Mouse (Mus musculus): ENCODE results near the gene St8sia1. TPM values are rescaled to one million over a fixed set of nuclear protein-coding genes. Genes with fewer than 3 reads are reported as not detected.

St8sia1 gene
- polyA plus RNA-seq, 1 experiment from 2014 or later = 2.3 TPM

DNA sequence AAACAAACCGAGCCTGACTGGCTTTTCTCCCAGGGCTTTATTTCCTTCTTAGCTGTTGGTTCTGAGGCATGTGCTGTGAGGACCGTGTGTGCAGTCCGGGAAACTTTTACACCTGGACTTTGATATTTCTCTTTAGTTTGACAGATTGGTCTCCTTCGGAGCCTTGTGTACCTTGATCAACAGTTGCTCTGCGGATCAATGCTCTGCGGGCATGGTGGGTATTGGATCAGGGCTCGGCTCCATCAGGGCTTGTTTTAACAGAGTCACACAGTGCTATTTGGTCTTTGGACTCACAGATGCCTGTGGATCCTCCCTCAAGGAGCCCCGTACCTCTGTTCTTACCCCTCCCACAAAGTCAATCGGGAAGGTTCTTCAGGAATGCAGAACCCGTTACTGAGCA, 150.2 kb downstream of the St8sia1 start:
- Histone ChIP-seq H3K9ac (ENCODE audit: low read depth, low read length) (no peak overlapping the region), H3K36me3 (ENCODE audit: insufficient read depth, low read length) (no peaks in the 10 kb centered on the region), H3K9me3 (replicated peaks; ENCODE audit: low read length) (no peaks in the 10 kb centered on the region), H3K4me1 (replicated peaks; ENCODE audit: insufficient read depth, low read length) (no peaks in the 10 kb centered on the region), H3K4me2 (ENCODE audit: low read length) (peak overlapping the region; percentile 54), H3K27ac (no peak overlapping the region), H3K4me3 (replicated peaks; ENCODE audit: low read depth, low read length) (peak overlapping the region; percentile 33), H3K27me3 (ENCODE audit: insufficient read depth, low read length) (no peaks in the 10 kb centered on the region)
- 46% methylated on average over 10 of the region's 10 CpGs for WGBS
- ATAC-seq (replicated peaks; ENCODE audit: low FRiP score, low read depth) (0 out of 2 replicates have a peak, but pooled peaks have one; percentile 41), DNase-seq (ENCODE audit: low spot score) (no peak)
- TF ChIP-seq CTCF (IDR thresholded peaks at IDR 0.05; ENCODE audit: low read depth) = no peak

DNA sequence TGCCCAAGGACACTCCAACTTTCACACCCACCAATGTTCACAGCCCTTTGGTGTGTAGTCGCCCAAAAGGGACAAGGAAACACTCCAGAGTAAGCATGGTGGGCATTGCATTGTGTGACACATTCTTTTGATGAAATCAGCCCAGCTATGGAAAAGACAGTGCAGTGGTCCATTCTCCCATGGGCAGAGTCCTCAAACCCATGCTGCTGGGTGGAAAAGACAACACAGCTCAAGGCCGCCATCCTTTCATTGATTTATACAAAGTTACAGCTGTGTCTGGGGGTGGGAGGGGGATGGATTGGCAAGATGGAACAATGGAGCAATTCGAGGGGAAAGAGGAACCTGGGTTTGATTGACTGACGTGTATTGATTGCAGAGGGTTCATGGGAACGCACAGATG, 151.3 kb downstream of the St8sia1 start:
- Histone ChIP-seq H3K27me3 (ENCODE audit: insufficient read depth, low read length) (no peaks in the 10 kb centered on the region), H3K4me1 (replicated peaks; ENCODE audit: insufficient read depth, low read length) (no peaks in the 10 kb centered on the region), H3K9ac (ENCODE audit: low read depth, low read length) (no peak overlapping the region), H3K9me3 (replicated peaks; ENCODE audit: low read length) (no peaks in the 10 kb centered on the region), H3K4me2 (ENCODE audit: low read length) (no peak overlapping the region), H3K36me3 (ENCODE audit: insufficient read depth, low read length) (no peaks in the 10 kb centered on the region), H3K4me3 (replicated peaks; ENCODE audit: low read depth, low read length) (no peak overlapping the region), H3K27ac (no peak overlapping the region)
- no peak for TF ChIP-seq CTCF (IDR thresholded peaks at IDR 0.05; ENCODE audit: low read depth)
- WGBS = 87% methylated on average over 5 of the region's 5 CpGs
- DNase-seq (ENCODE audit: low spot score) (no peak), ATAC-seq (replicated peaks; ENCODE audit: low FRiP score, low read depth) (no peak)

DNA sequence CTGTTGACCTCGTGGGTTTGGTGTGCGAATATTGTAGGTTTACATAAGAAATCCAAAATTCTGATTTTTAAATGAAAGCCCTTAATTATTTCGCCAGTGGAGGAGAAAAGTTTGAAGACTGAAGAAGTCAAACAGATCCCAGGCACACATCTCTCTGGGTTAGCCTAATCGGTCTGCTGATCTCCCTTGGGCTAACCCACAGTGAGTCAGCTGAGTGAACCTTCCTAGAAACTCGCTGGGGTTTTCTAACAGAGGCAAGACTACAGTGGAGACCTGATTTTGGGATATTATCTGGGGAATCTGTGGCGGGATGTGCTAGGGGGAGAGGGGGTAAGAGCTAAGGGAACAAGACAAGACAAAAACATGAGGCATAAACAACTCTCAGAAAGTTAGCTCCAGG, 154.0 kb downstream of the St8sia1 start:
- no peak overlapping the region for H3K27ac ChIP-seq
- H3K9ac ChIP-seq (ENCODE audit: low read depth, low read length) = no peak overlapping the region
- H3K4me1 ChIP-seq (replicated peaks; ENCODE audit: insufficient read depth, low read length) = no peaks in the 10 kb centered on the region
- no peak overlapping the region for H3K4me3 ChIP-seq (replicated peaks; ENCODE audit: low read depth, low read length)
- ATAC-seq (replicated peaks; ENCODE audit: low FRiP score, low read depth) = no peak
- no peak for DNase-seq (ENCODE audit: low spot score)
- no peaks in the 10 kb centered on the region for H3K27me3 ChIP-seq (ENCODE audit: insufficient read depth, low read length)
- no peak for TF ChIP-seq CTCF (IDR thresholded peaks at IDR 0.05; ENCODE audit: low read depth)
- H3K4me2 ChIP-seq (ENCODE audit: low read length) = no peak overlapping the region
- no peaks in the 10 kb centered on the region for H3K9me3 ChIP-seq (replicated peaks; ENCODE audit: low read length)
- H3K36me3 ChIP-seq (ENCODE audit: insufficient read depth, low read length) = no peaks in the 10 kb centered on the region
- WGBS = 73% methylated on average over 6 of the region's 6 CpGs

- 33% methylated on average over 6 of the region's 6 CpGs for WGBS
- ATAC-seq (replicated peaks; ENCODE audit: low FRiP score, low read depth) = no peak
These were observed 154.7 kb downstream of the St8sia1 start for GRCm38 (mm10) chr6:142809373-142810098.

DNA sequence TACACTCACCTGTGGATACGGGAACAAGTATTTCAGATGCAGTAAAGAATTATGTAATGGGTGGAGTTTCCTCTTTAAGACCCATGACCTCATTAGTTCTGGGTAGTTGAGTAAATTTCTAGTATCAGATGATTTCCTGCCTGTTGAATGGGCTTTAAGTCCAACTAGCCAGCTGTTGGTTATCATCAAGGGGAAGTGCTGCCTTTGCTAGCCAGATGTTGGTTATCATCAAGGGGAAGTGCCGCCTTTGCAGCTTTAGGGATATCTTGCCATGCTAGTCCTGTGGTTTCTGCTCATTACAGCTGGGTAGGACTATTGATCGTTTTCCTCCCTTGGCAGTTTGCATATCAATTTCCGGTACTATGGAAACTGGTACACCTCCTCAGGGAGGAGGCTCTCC, 157.9 kb downstream of the St8sia1 start:
- Histone ChIP-seq H3K9me3 (replicated peaks; ENCODE audit: low read length) (no peaks in the 10 kb centered on the region), H3K9ac (ENCODE audit: low read depth, low read length) (no peak overlapping the region), H3K4me2 (ENCODE audit: low read length) (no peak overlapping the region), H3K4me1 (replicated peaks; ENCODE audit: insufficient read depth, low read length) (0 out of 2 replicates have a peak, but pooled peaks cover 3% of the 10 kb centered on the region), H3K27me3 (ENCODE audit: insufficient read depth, low read length) (no peaks in the 10 kb centered on the region), H3K27ac (no peak overlapping the region), H3K36me3 (ENCODE audit: insufficient read depth, low read length) (no peaks in the 10 kb centered on the region), H3K4me3 (replicated peaks; ENCODE audit: low read depth, low read length) (no peak overlapping the region)
- WGBS = 67% methylated on average over 4 of the region's 4 CpGs
- DNase-seq (ENCODE audit: low spot score) (no peak), ATAC-seq (replicated peaks; ENCODE audit: low FRiP score, low read depth) (no peak)
- TF ChIP-seq CTCF (IDR thresholded peaks at IDR 0.05; ENCODE audit: low read depth) = no peak

More at GRCm38 (mm10) chr6:142809373-142810098, 154.7 kb downstream of the St8sia1 start:
- H3K4me1 ChIP-seq (replicated peaks; ENCODE audit: insufficient read depth, low read length) = no peaks in the 10 kb centered on the region
- no peaks in the 10 kb centered on the region for H3K27me3 ChIP-seq (ENCODE audit: insufficient read depth, low read length)
- TF ChIP-seq CTCF (IDR thresholded peaks at IDR 0.05; ENCODE audit: low read depth) = no peak
- H3K27ac ChIP-seq = no peak overlapping the region
- H3K9me3 ChIP-seq (replicated peaks; ENCODE audit: low read length) = no peaks in the 10 kb centered on the region
- H3K4me3 ChIP-seq (replicated peaks; ENCODE audit: low read depth, low read length) = no peak overlapping the region
- H3K4me2 ChIP-seq (ENCODE audit: low read length) = no peak overlapping the region
- H3K9ac ChIP-seq (ENCODE audit: low read depth, low read length) = no peak overlapping the region
- DNase-seq (ENCODE audit: low spot score) = no peak
- no peaks in the 10 kb centered on the region for H3K36me3 ChIP-seq (ENCODE audit: insufficient read depth, low read length)

DNA sequence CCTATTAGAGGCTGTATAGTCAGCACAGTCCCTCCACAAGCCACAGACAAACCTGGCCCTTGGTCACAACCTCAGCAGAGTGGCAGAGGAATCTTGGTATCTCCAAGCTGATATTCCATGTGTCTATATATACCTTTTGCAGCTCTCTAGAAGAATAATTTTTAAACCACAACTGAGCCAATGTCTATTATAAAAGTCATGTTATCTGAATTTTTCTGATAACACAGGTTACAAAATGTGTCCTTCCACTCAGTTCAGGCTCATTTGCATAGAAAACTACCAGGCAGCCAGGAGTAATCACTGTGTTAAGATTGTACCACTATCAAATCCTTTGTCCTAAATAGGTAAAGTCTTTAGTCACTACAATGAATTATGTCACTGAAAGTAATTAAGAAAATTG, 159.8 kb downstream of the St8sia1 start, which contains the start of gene Sult6b2:
Sult6b2 (minus strand) TSS at position 101 of the 400 bp plus-strand sequence.
- H3K27ac ChIP-seq = no peak within 1 kb of the TSS
- ATAC-seq (replicated peaks; ENCODE audit: low FRiP score, low read depth) (no peak), DNase-seq (ENCODE audit: low spot score) (no peak)
- H3K36me3 ChIP-seq (ENCODE audit: insufficient read depth, low read length) = no peaks in the 10 kb centered on the region
- H3K4me2 ChIP-seq (ENCODE audit: low read length) = no peak within 1 kb of the TSS
- no peak within 1 kb of the TSS for H3K4me3 ChIP-seq (replicated peaks; ENCODE audit: low read depth, low read length)
- H3K27me3 ChIP-seq (ENCODE audit: insufficient read depth, low read length) = no peaks in the 10 kb centered on the region
- 0 out of 2 replicates have a peak, but pooled peaks cover 3% of the 10 kb centered on the region for H3K4me1 ChIP-seq (replicated peaks; ENCODE audit: insufficient read depth, low read length)
- no peak within 1 kb of the TSS for H3K9ac ChIP-seq (ENCODE audit: low read depth, low read length)
- no peak for TF ChIP-seq CTCF (IDR thresholded peaks at IDR 0.05; ENCODE audit: low read depth)
- H3K9me3 ChIP-seq (replicated peaks; ENCODE audit: low read length) = no peaks in the 10 kb centered on the region

All from kidney, postnatal 0 days (tissue).